Mouse (Mus musculus) spleen, adult 12 weeks (tissue): Measurements from ENCODE around the gene Pde2a.
"Not testable (repeated sequence)": the region's sequence is repeated elsewhere in the genome, so short reads cannot be mapped to it uniquely, and the experiment has no call there.

Experiments
- DNase-seq: peaks from one replicate; pipeline ENCODE4 v3.0.0; 2022; ENCODE audit warnings: low spot score

Gene Pde2a

GRCm38 (mm10) chr7:101513655-101514054, 92.2 kb downstream of the Pde2a start:
- DNase-seq: no peak

- DNase-seq: no peak
These were observed 93.3 kb downstream of the Pde2a start for GRCm38 (mm10) chr7:101514768-101515167.

GRCm38 (mm10) chr7:101515295-101515694, 93.8 kb downstream of the Pde2a start:
- DNase-seq: no peak

- no peak for DNase-seq
These were observed 95.0 kb downstream of the Pde2a start for GRCm38 (mm10) chr7:101516460-101516859.

- no peak for DNase-seq
These were observed 100.2 kb downstream of the Pde2a start for GRCm38 (mm10) chr7:101521696-101522095.

GRCm38 (mm10) chr7:101523205-101523604, 101.7 kb downstream of the Pde2a start:
- no peak for DNase-seq

GRCm38 (mm10) chr7:101526484-101526883, 105.0 kb downstream of the Pde2a start:
- DNase-seq: no peak

- no peak for DNase-seq
These were observed 112.9 kb downstream of the Pde2a start for GRCm38 (mm10) chr7:101534428-101534827.

GRCm38 (mm10) chr7:101535102-101535501, 113.6 kb downstream of the Pde2a start:
- no peak for DNase-seq

- no peak for DNase-seq
These were observed 114.0 kb downstream of the Pde2a start for GRCm38 (mm10) chr7:101535517-101535916.

GRCm38 (mm10) chr7:101537541-101537940, 116.0 kb downstream of the Pde2a start:
- no peak for DNase-seq

- DNase-seq: no peak
These were observed 116.8 kb downstream of the Pde2a start for GRCm38 (mm10) chr7:101538141-101538933.

GRCm38 (mm10) chr7:101539774-101540173, 118.3 kb downstream of the Pde2a start:
- no peak for DNase-seq

- DNase-seq: no peak
These were observed 119.2 kb downstream of the Pde2a start for GRCm38 (mm10) chr7:101540684-101541083.

GRCm38 (mm10) chr7:101541132-101541531, 119.6 kb downstream of the Pde2a start:
- DNase-seq: no peak

GRCm38 (mm10) chr7:101541734-101542133, 120.2 kb downstream of the Pde2a start:
- DNase-seq: no peak

GRCm38 (mm10) chr7:101547651-101548050, 126.2 kb downstream of the Pde2a start:
- DNase-seq: no peak

GRCm38 (mm10) chr7:101549266-101549665, 127.8 kb downstream of the Pde2a start:
- no peak for DNase-seq

GRCm38 (mm10) chr7:101550686-101551485, 129.4 kb downstream of the Pde2a start:
- DNase-seq: no peak

GRCm38 (mm10) chr7:101551530-101551929, 130.0 kb downstream of the Pde2a start:
- DNase-seq: no peak

GRCm38 (mm10) chr7:101555473-101555872, 134.0 kb downstream of the Pde2a start:
- not testable (repeated sequence) for DNase-seq

- no peak for DNase-seq
These were observed 135.9 kb downstream of the Pde2a start for GRCm38 (mm10) chr7:101557391-101557790.

GRCm38 (mm10) chr7:101559393-101559792, 137.9 kb downstream of the Pde2a start:
- DNase-seq: not testable (repeated sequence)
